Comparison of ENCODE assay signal across 8 mouse cellular contexts in the genomic region with DNA sequence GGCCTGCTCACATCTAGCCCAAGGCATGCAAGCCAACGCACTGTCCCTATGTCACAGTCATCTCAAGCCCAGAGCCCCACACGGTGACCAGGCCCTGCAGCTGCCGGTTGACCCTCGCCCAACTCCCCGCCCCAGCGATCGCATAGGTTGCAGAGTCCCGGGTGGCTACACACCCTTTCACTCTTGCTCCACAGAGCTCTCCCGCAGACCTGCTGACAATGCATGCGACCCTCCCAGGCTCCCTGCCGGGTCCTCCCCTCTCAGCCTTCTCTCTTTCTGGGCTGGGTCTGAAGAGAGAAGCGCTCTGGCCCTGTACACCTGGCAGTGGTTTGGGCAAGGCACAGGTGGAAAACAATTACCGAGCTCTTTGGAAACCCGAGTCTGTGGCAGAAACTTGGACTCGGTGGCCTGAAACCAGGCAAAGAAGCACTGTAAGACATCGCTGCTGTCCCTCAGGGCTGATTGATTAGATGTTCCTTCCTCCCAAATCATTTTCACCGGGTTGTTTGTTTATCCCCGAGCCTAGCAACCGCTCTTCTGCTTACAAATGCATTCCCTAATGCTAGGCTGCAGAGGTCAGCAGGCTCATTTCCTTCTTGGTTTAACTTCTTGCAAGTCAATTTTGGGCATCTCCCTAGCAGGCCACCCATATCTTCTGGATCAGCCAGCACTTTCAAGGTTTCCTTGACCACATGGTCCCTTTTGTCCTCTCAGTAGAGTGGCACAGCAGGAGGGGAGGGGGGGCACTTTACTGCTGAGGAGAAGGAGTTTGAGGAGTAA.
DNase-seq lines count a peak whose midpoint lies in the region; ATAC-seq lines count a peak whose summit lies in the region.

No protein-coding gene starts in this region.

- H3K9ac ChIP-seq in neural tube, embryonic 13.5 days, result no peak overlapping the region

- 4% methylated on average over 19 of the region's 19 CpGs for WGBS in heart, embryonic 10.5 days
- 6% methylated on average over 19 of the region's 19 CpGs for WGBS in neural tube, embryonic 13.5 days

- no peaks in the 10 kb centered on the region for H3K9me3 ChIP-seq in heart, embryonic 10.5 days
- H3K9me3 ChIP-seq in neural tube, embryonic 13.5 days, result no peaks in the 10 kb centered on the region

- H3K27ac ChIP-seq in heart, embryonic 10.5 days, result peak overlapping the region; percentile 13; the same call in 1 of the 2 replicates
- no peak overlapping the region for H3K27ac ChIP-seq in neural tube, embryonic 13.5 days (replicated peaks)

- H3K27me3 ChIP-seq in heart, embryonic 10.5 days (ENCODE audit: insufficient read depth, poor library complexity, severe bottlenecking), result peaks cover 29% of the 10 kb centered on the region; the same call in 1 of the 2 replicates
- H3K27me3 ChIP-seq in neural tube, embryonic 13.5 days, result peaks cover 22% of the 10 kb centered on the region

- peaks cover 25% of the 10 kb centered on the region for H3K4me1 ChIP-seq in heart, embryonic 10.5 days
- H3K4me1 ChIP-seq in neural tube, embryonic 13.5 days (replicated peaks), result peaks cover 26% of the 10 kb centered on the region

- ATAC-seq in neural tube, embryonic 13.5 days (ENCODE audit: low read depth), result 0 out of 2 replicates have a peak, but pooled peaks have one; percentile 19

- H3K36me3 ChIP-seq in heart, embryonic 10.5 days, result no peaks in the 10 kb centered on the region
- no peaks in the 10 kb centered on the region for H3K36me3 ChIP-seq in neural tube, embryonic 13.5 days

- intact Hi-C loops in heart, postnatal 10 days (cut with DNase I), result no loop called here

- peak overlapping the region; percentile 47 for H3K4me3 ChIP-seq in heart, embryonic 10.5 days
- no peak overlapping the region for H3K4me3 ChIP-seq in neural tube, embryonic 13.5 days

- H3K4me2 ChIP-seq in neural tube, embryonic 13.5 days, result peak overlapping the region; percentile 22; the same call in 1 of the 2 replicates

- peak; percentile 21 for DNase-seq in heart, adult 8-10 months (ENCODE audit: low spot score)
- DNase-seq in heart, postnatal 10 days, result no peak
- no peak for DNase-seq in heart, embryonic 10.5 days (ENCODE audit: low spot score)
- DNase-seq in kidney, postnatal 4 days, result peak; percentile 25 to 49
- no peak for DNase-seq in layer of hippocampus, postnatal 36 days
- DNase-seq in urinary bladder, postnatal 14 days (ENCODE audit: low spot score), result no peak
- no peak for DNase-seq in cerebellum, adult 11-12 months

Comparison
In these comparisons a context has a peak if more than half of its experiments do, and no peak if none do; other contexts are left out.
1. DNase-seq: peak in heart, adult 8-10 months (single experiment) and kidney, postnatal 4 days (2 of 2); none in heart, postnatal 10 days (0 of 2), heart, embryonic 10.5 days (single experiment), layer of hippocampus, postnatal 36 days (0 of 2), urinary bladder, postnatal 14 days (single experiment) and cerebellum, adult 11-12 months (single experiment).